Mouse (Mus musculus): ENCODE data around the gene Aspn. TPM values are rescaled to one million over a fixed set of nuclear protein-coding genes. Genes with fewer than 3 reads are reported as not detected.

The Aspn gene
- polyA plus RNA-seq, 1 experiment from 2014 or later: 159 TPM

DNA sequence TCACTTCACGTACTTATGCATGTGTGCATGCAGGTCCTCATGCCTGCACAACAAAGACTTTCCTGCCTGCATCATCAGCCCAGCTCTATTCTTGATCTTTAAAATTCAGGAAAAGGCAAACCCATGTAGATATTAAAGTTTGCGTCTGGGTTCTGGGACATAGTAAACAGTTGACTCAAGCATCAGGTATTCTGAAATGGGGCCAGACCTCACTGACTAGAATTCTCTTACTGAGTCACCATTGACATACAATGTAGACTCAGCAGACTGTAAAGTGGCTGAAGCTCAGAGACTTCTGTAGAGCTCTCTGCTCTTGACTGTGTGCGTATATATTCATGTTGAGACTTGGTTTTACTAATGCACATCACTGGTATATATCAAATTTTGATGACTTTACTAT lies 5.4 kb downstream of the Aspn start:
- H3K27me3 ChIP-seq: no peaks in the 10 kb centered on the region
- no peak overlapping the region for H3K4me2 ChIP-seq
- H3K27ac ChIP-seq: no peak overlapping the region; the same call in 1 of the 2 replicates
- H3K36me3 ChIP-seq: no peaks in the 10 kb centered on the region
- H3K4me3 ChIP-seq: no peak overlapping the region
- WGBS: 88% methylated on average over 3 of the region's 3 CpGs
- ATAC-seq (ENCODE audit: insufficient number of reproducible peaks, low FRiP score, low TSS enrichment, low read depth): no peak
- 0 out of 2 replicates have a peak, but pooled peaks cover 3% of the 10 kb centered on the region for H3K4me1 ChIP-seq
- no peaks in the 10 kb centered on the region for H3K9me3 ChIP-seq
- H3K9ac ChIP-seq: no peak overlapping the region

DNA sequence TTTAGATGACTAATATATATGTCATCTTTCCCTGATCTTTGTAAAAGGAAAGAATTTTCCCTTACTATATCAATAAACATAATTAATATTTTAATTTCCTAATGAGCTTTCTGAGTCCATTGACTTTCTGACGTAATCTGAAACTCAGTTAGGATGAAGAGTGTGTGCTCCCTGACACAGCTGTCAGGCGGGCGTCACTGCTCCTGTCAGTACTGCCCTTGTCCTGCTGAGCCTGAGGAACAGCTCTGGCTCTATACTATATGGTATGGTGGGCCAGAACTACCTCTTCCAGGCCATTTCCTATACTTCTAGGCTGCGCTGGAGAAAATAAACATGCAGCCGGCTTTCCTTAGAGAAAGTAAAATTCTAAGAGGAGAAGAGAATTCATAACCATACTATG lies 10.3 kb downstream of the Aspn start:
- no peak overlapping the region for H3K4me3 ChIP-seq
- WGBS: 73% methylated on average over 5 of the region's 5 CpGs
- no peak for ATAC-seq (ENCODE audit: insufficient number of reproducible peaks, low FRiP score, low TSS enrichment, low read depth)

DNA sequence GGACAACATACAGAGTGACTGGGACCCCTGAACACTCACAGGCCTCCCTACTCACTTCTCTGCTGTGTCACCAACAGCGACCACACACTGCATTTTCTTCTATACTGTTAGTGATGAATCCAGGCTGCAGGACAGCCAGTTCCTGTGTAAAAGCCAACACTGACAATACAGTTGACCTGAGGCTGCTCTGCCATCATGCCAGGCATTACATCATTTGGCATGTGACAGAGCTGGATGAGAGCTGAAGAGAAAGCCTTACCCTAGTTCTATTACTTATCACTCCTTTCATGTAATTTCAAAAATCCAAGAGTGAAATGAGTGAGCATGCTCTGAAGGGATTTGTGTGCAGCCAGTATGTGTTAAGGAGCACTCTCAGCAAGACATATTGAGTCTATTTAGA lies 12.0 kb downstream of the Aspn start:
- H3K27me3 ChIP-seq: no peaks in the 10 kb centered on the region
- no peak overlapping the region for H3K4me2 ChIP-seq
- H3K36me3 ChIP-seq: no peaks in the 10 kb centered on the region
- no peaks in the 10 kb centered on the region for H3K4me1 ChIP-seq
- ATAC-seq (ENCODE audit: insufficient number of reproducible peaks, low FRiP score, low TSS enrichment, low read depth): no peak
- no peak overlapping the region for H3K27ac ChIP-seq
- WGBS: 73% methylated on average over 1 of the region's 1 CpGs
- no peak overlapping the region for H3K4me3 ChIP-seq
- H3K9me3 ChIP-seq: no peaks in the 10 kb centered on the region
- no peak overlapping the region for H3K9ac ChIP-seq

More for the DNA sequence above, 10.3 kb downstream of the Aspn start:
- no peak overlapping the region for H3K4me2 ChIP-seq
- no peaks in the 10 kb centered on the region for H3K4me1 ChIP-seq
- H3K27ac ChIP-seq: no peak overlapping the region
- H3K9ac ChIP-seq: no peak overlapping the region
- no peaks in the 10 kb centered on the region for H3K27me3 ChIP-seq
- H3K36me3 ChIP-seq: no peaks in the 10 kb centered on the region
- no peaks in the 10 kb centered on the region for H3K9me3 ChIP-seq

DNA sequence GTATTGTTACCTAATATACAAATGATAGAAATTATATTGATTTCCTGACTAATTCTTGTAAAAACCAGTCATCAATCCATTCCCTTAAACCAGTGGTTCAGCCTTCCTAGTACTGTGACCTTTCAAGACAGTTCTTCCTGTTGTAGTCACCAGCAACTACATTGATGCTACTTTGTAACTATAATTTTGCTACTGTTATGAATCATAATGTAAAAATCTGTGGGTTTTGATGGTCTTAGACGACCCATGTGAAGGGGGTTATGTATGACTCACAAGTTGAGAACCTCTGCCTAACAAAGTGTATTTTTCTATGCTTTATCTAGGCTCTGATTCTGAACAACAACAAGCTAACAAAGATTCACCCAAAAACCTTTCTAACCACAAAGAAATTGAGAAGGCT lies 12.7 kb downstream of the Aspn start:
- no peak overlapping the region for H3K27ac ChIP-seq
- no peak overlapping the region for H3K9ac ChIP-seq
- no peak overlapping the region for H3K4me3 ChIP-seq
- H3K36me3 ChIP-seq: no peaks in the 10 kb centered on the region
- WGBS: 71% methylated on average over 1 of the region's 1 CpGs
- no peak for ATAC-seq (ENCODE audit: insufficient number of reproducible peaks, low FRiP score, low TSS enrichment, low read depth)
- no peaks in the 10 kb centered on the region for H3K27me3 ChIP-seq
- H3K4me1 ChIP-seq: no peaks in the 10 kb centered on the region
- no peaks in the 10 kb centered on the region for H3K9me3 ChIP-seq
- no peak overlapping the region for H3K4me2 ChIP-seq

DNA sequence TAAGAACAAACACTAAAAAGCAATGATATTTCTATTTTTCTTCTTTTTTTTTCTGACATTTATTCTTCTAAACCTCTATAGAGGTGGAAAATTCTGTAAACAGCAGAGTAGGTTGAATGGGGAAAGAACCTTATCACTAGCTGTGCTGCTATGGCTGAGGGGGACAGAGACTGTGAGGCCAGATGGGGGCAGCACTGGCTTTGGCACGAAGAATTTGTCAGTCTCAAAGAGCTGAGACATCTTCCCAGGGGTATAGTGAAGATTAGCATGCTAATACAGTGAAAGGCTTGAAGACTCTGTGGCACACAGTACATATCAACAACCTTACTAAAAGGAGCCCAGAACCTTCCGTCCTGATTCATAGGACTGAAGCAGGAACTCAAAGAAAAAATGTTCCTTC lies 14.9 kb downstream of the Aspn start:
- no peak overlapping the region for H3K27ac ChIP-seq
- H3K27me3 ChIP-seq: no peaks in the 10 kb centered on the region
- H3K36me3 ChIP-seq: no peaks in the 10 kb centered on the region
- H3K9ac ChIP-seq: no peak overlapping the region
- H3K9me3 ChIP-seq: no peaks in the 10 kb centered on the region
- WGBS: 53% methylated on average over 2 of the region's 2 CpGs
- H3K4me3 ChIP-seq: no peak overlapping the region
- no peak for ATAC-seq (ENCODE audit: insufficient number of reproducible peaks, low FRiP score, low TSS enrichment, low read depth)
- H3K4me1 ChIP-seq: no peaks in the 10 kb centered on the region
- H3K4me2 ChIP-seq: no peak overlapping the region

DNA sequence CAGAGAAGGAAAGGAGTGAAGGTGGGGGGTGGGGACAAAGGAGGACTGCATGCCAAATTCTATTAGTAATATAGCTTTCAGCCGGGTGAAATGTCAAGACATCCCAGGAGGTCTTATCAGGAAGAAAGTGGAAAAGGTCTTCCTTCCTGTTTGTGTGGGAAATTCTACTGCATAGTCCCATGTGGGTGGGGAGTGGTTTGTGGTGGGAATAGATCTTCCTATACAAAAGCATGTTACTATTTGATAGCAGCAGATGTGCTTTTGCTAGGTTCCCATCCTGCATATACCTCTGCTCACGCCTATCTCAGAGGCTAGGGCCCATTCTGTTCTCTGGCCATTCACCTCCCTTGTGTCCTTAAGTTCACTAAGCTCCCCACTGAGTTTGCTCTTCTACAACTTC lies 16.6 kb downstream of the Aspn start:
- Histone ChIP-seq H3K27me3 (no peaks in the 10 kb centered on the region), H3K4me1 (no peaks in the 10 kb centered on the region), H3K4me2 (no peak overlapping the region), H3K9me3 (no peaks in the 10 kb centered on the region), H3K4me3 (no peak overlapping the region), H3K27ac (no peak overlapping the region), H3K9ac (no peak overlapping the region), H3K36me3 (no peaks in the 10 kb centered on the region)
- 63% methylated on average over 2 of the region's 2 CpGs for WGBS
- ATAC-seq (ENCODE audit: insufficient number of reproducible peaks, low FRiP score, low TSS enrichment, low read depth): no peak

DNA sequence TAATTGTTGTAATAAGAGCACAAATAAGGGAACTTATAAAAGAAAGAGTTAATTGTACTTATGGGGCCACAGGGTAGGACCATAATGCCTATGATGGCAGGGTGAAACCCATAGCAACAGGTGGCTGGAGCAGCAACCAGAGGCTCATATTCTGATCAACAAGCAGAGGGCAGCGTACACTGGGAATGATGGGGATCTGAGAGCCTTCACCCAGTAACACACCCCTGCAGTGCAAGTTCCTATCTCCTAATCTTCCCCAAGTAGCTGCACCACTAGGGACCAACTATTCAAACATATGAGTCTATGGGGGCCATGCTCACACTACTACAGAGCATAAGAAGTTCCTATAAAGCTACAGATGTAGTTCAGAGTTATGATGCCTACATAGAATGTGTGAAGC lies 20.1 kb downstream of the Aspn start:
- H3K27ac ChIP-seq: no peak overlapping the region
- H3K4me1 ChIP-seq: no peaks in the 10 kb centered on the region
- H3K4me3 ChIP-seq: no peak overlapping the region
- no peak overlapping the region for H3K4me2 ChIP-seq
- ATAC-seq (ENCODE audit: insufficient number of reproducible peaks, low FRiP score, low TSS enrichment, low read depth): no peak
- H3K9me3 ChIP-seq: no peaks in the 10 kb centered on the region
- H3K36me3 ChIP-seq: no peaks in the 10 kb centered on the region
- WGBS: 92% methylated on average over 1 of the region's 1 CpGs
- H3K27me3 ChIP-seq: no peaks in the 10 kb centered on the region
- H3K9ac ChIP-seq: no peak overlapping the region

DNA sequence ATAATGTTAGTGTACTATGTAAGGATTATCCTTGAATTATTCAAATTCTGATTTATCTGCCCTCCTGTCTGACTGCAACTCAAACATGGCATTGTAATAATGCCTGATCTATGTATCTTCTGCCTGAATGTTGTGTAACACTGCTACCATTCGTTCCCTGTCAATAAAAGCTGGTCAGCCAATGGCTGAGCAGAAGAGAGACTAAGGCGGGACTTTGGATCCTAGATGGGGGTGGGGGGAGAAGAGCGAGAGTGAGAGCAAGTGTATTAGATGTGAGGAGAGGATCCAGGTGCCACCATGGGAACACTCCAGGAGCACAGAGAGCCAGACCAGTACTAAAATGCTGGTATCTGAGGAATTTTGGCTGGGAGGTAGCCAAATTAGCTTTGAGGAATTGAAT lies 26.1 kb downstream of the Aspn start:
- no peak overlapping the region for H3K4me2 ChIP-seq
- no peak for ATAC-seq (ENCODE audit: insufficient number of reproducible peaks, low FRiP score, low TSS enrichment, low read depth)
- H3K27ac ChIP-seq: peak overlapping the region; percentile 30; the same call in 1 of the 2 replicates
- H3K4me1 ChIP-seq: no peaks in the 10 kb centered on the region
- H3K9ac ChIP-seq: no peak overlapping the region
- H3K27me3 ChIP-seq: no peaks in the 10 kb centered on the region
- 62% methylated on average over 3 of the region's 3 CpGs for WGBS
- H3K9me3 ChIP-seq: no peaks in the 10 kb centered on the region
- H3K4me3 ChIP-seq: no peak overlapping the region
- H3K36me3 ChIP-seq: no peaks in the 10 kb centered on the region

DNA sequence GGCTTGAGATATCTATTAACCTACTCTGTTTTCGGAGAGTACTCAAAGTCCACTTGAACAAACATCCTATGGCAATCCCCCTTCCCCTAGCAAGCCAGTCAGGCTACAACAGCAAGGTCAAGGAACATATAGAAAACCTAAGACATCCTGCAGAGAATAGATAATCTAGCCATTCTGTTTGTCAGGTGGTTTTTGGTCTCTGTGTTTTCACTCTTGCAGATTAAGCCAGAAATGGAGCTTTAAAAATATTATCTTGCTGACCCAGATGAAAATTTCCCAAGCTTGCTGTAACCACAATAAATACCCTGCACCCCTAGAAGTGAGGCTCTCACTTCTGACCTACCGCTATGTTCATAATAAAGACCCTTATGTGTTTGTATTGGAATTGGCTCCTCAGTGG lies 27.2 kb downstream of the Aspn start:
- no peak overlapping the region for H3K27ac ChIP-seq
- H3K9me3 ChIP-seq: no peaks in the 10 kb centered on the region
- no peak overlapping the region for H3K4me2 ChIP-seq
- no peaks in the 10 kb centered on the region for H3K27me3 ChIP-seq
- no peaks in the 10 kb centered on the region for H3K36me3 ChIP-seq
- no peak overlapping the region for H3K4me3 ChIP-seq
- no peak overlapping the region for H3K9ac ChIP-seq
- H3K4me1 ChIP-seq: no peaks in the 10 kb centered on the region
- WGBS: 72% methylated on average over 2 of the region's 2 CpGs
- no peak for ATAC-seq (ENCODE audit: insufficient number of reproducible peaks, low FRiP score, low TSS enrichment, low read depth)

DNA sequence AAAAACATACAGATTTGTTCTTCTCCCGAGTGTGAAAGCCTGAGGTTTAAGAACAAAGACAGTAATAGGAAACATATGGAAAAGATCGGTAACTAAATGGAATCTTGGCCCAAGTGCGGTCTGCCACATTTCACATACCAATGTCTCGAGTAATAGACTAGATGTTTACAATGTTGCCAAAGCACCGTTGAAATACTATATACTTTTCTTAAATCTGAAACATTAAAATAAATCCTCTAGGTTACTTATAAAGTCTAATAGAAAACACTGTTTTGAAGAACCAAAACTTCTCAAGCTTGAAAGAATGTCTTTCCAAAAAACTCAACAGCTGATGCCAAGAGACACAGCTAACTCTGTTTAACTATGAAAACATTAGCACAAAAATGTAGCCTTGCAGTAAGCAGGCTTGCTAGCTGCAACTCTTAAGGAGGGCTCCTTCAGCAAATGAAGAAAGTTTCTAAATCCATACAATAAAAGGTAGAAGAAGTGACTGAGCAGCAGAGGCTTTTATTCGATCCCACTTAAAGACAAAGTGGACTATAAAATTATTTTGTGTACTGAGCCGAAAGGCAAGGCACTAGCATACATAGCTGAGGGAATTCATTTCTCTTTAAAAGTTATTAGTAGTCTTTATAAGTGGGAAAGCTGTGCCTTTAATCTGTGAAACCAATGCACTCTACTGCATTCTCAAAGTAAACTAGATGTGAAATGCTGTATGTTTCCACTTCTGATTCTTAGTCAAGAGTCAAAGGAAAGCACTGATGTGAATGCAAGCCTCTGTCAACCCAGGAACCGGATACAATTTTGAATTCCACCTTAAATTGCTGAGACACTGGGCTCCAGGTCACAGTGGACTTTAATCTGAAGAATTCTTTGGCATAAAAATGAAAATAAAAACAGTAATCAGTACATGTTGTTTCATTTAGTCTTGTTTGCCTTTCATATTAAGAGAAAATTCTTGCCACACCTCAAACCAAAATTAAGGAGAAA lies 37.6 kb downstream of the Aspn start, which contains the start of gene Omd:
Gene Omd, plus strand, starts transcription at position 922 of the 990 bp plus-strand sequence.
- Histone ChIP-seq H3K27me3 (no peaks in the 10 kb centered on the region), H3K4me1 (peaks cover 8% of the 10 kb centered on the region; the same call in 1 of the 2 replicates), H3K4me2 (peak within 1 kb of the TSS; percentile 25; the same call in 1 of the 2 replicates), H3K4me3 (no peak within 1 kb of the TSS), H3K9ac (no peak within 1 kb of the TSS), H3K36me3 (no peaks in the 10 kb centered on the region), H3K9me3 (no peaks in the 10 kb centered on the region), H3K27ac (peak within 1 kb of the TSS; percentile 93)
- ATAC-seq (ENCODE audit: insufficient number of reproducible peaks, low FRiP score, low TSS enrichment, low read depth): peak; percentile 78
- 20% methylated on average over 8 of the region's 8 CpGs for WGBS

DNA sequence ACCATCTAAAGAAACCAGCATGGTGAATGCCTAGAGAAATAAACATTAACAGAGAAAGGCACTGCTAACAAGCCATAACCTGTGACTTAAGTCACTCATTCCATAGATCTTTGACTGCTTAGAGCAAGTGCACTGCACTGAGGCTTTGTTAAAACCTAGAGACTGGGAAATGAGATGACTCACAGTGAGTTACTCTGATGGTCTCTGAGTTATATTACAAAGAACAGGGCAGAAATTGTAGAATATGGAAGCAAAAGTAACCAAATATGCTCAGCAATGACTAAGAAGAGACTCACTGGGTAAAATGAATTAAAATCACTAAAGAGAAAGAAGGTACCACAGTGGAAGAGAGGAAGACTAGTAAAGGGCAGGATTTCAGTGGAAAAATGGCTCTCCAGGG lies 39.6 kb downstream of the Aspn start:
- Histone ChIP-seq H3K9me3 (no peaks in the 10 kb centered on the region), H3K27ac (peak overlapping the region; percentile 78), H3K27me3 (no peaks in the 10 kb centered on the region), H3K36me3 (no peaks in the 10 kb centered on the region), H3K4me1 (peaks cover 8% of the 10 kb centered on the region; the same call in 1 of the 2 replicates), H3K4me3 (no peak overlapping the region), H3K9ac (no peak overlapping the region), H3K4me2 (0 out of 2 replicates have a peak overlapping the region, but pooled peaks have one; percentile 4)
- no peak for ATAC-seq (ENCODE audit: insufficient number of reproducible peaks, low FRiP score, low TSS enrichment, low read depth)

DNA sequence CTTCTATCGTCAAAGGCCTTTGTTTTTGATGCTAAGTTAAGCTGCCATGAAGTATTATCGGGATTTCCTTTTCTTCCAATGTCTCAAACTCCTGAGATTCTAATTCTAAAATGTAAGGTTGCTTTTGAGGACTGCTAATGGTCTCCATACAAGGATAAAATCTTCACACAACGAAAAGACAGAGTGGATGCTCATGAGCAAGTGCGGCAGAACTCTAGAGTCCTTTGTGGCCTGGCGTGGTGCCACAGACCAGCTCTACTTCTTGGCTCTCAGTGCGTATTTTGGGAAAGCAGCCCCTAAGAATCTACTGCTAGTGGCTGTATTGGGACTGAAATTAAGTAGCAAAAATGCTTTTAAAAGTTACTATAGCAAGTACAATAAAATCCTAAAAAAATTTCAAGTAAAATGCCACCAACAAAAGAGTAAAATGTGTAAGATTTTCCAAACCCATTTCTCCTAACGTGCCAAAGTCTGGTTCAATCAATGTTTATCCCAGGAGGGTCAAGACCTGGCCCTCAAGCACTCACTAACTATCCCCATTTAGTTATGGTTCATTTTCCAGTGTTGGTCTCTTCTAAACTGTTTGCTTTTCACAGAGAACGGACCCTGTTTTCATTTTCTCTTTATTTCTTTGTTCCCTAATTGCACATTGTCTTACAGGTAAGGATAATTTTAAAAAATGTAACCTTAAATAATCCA lies 40.2 kb downstream of the Aspn start:
- 46% methylated on average over 8 of the region's 8 CpGs for WGBS
- no peak overlapping the region for H3K4me3 ChIP-seq
- H3K27me3 ChIP-seq: no peaks in the 10 kb centered on the region
- 0 out of 2 replicates have a peak overlapping the region, but pooled peaks have one; percentile 4 for H3K4me2 ChIP-seq
- no peak overlapping the region for H3K9ac ChIP-seq
- no peak; the same call in 1 of the 2 replicates for ATAC-seq (ENCODE audit: insufficient number of reproducible peaks, low FRiP score, low TSS enrichment, low read depth)
- H3K9me3 ChIP-seq: no peaks in the 10 kb centered on the region
- peak overlapping the region; percentile 78 for H3K27ac ChIP-seq
- H3K4me1 ChIP-seq: peaks cover 8% of the 10 kb centered on the region; the same call in 1 of the 2 replicates
- no peaks in the 10 kb centered on the region for H3K36me3 ChIP-seq

Data from limb, embryonic 15.5 days (tissue).